Mouse (Mus musculus): ENCODE results near the gene Alyref.

Gene Alyref

DNA sequence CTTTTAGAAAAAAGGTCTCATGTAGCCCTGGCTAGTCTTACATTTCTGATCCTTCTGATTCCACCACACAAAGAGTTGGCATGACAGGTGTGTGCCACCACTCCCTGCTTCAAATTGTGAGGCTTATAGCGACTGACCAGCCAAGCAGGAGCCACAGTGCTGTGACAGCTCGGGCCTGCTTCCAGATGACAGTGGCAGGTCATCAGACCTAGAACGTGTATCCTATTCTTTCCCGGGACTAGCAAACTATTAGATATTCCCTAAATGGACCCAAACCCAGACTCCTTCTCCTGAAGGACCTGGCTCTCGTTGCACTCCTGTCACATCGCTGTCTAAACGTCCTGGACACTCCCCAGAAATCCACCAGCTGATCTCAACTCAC, 49.4 kb downstream of the Alyref start:
- CTCF ChIA-PET = interaction anchor here (1.3 kb wide), 1 partner anchor 18 kb away, joined by 3 read pairs; no protein-coding TSS in a partner anchor

DNA sequence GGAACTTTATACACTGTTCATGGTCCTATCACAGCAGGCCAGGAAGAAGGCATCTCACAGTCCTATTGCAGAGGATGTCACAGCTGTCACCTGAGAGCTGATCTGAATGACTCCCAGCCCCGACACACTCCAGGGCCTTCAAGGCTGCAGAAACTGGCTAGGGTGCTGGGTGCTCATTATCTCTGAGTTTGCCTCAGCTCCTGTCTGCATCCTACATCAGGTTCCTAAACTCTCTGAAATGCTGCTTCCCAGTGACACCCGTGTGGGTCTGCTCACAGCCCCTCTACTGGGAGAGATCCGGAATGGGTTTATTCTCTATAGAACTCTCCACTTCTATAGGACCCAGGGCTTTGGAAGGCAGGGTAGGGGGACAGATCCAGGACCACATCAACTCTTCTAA, 50.0 kb downstream of the Alyref start:
- CTCF ChIA-PET = interaction anchor here (1.3 kb wide), 1 partner anchor 19 kb away, joined by 3 read pairs; no protein-coding TSS in a partner anchor

DNA sequence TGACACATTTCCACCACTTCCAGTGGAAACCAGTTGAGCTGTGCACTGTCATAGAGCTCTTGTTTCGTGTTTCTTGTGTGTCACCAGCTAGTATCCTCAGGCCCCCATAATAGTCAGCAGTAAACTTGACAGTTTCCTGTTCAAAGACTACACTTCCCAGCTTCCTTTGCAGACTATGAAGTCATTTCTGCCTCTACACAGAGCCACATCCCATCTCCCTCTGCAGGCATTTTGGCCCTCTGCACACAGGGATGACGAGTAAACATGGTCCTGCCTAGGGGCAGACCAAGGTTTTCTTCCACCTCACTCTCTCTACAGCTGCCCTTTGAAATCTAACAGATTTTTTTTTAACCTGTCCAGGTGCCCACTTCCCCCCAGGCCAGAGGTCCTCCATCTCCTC, 50.7 kb downstream of the Alyref start:
- CTCF ChIA-PET = interaction anchor here (0.6 kb wide), 1 partner anchor 241 kb away, joined by 3 read pairs; no protein-coding TSS in a partner anchor

DNA sequence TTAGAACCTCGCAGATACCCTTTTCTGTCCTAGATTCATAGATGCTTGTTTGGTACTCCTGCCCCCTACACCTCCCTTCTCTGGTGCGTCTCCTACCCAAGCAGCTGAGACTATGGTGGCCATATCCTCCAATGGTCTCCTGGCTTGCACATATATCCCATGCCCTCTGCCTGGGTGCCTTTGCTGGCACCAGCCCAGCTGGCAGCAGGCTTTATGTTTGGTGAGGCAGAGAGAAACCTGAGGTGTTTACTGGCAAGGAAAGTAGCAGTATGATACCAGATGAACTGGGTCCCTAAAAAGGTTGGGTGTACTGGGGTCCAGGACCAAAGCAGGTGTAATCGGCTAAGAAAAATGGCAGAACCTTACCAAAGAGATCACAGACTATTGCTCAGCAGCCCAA, 52.2 kb downstream of the Alyref start:
- CTCF ChIA-PET = no interaction called here

DNA sequence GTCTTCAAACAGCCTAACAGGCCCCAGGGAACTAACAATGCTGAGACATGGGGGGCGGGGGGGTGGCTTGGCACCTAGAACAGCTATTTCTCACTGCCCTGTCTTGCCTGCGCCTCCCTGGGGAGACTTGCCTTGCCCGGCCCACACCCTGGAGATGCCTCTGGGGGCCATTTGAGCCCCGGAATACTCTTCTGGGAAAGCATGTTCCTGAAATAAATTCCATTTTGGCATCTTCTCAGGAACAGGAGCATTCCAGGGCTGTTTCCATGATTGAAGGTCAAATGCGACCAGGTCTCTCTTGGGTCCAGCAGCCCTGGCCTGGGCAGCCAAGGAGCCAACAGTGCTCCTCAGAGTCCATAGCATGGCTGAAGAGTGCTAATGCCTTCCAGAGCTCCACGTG, 55.8 kb downstream of the Alyref start:
- CTCF ChIA-PET = no interaction called here

Measured in spleen, embryonic (tissue).